Mouse (Mus musculus): Measurements from ENCODE around the gene Rab1b. TPM values are rescaled to one million over a fixed set of nuclear protein-coding genes. Genes with fewer than 3 reads are reported as not detected.
A peak's percentile ranks its signal among the peaks of the same experiment; 100 is the strongest.

Gene Rab1b
- polyA plus RNA-seq, 1 experiment from 2014 or later: 237 TPM

- H3K27ac ChIP-seq: no peak overlapping the region
- no peak overlapping the region for H3K9ac ChIP-seq
- peaks cover 19% of the 10 kb centered on the region for H3K36me3 ChIP-seq (replicated peaks)
- 63% methylated on average over 17 of the region's 17 CpGs for WGBS
- ATAC-seq (ENCODE audit: low FRiP score): no peak
- H3K9me3 ChIP-seq: no peaks in the 10 kb centered on the region
- H3K4me2 ChIP-seq: no peak overlapping the region
- H3K4me1 ChIP-seq: peaks cover 30% of the 10 kb centered on the region
- H3K4me3 ChIP-seq (replicated peaks): no peak overlapping the region
- peaks cover 55% of the 10 kb centered on the region for H3K27me3 ChIP-seq
Observed at GRCm38 (mm10) chr19:5052853-5053252, 54.0 kb downstream of the Rab1b start.

- WGBS: 36% methylated on average over 25 of the region's 25 CpGs
Observed at GRCm38 (mm10) chr19:5052166-5052822, 54.6 kb downstream of the Rab1b start.

GRCm38 (mm10) chr19:5051515-5051914 is 55.4 kb downstream of the Rab1b start:
- no peaks in the 10 kb centered on the region for H3K9me3 ChIP-seq
- no peak overlapping the region for H3K4me2 ChIP-seq
- 33% methylated on average over 3 of the region's 3 CpGs for WGBS
- no peak overlapping the region for H3K4me3 ChIP-seq (replicated peaks)
- no peak for ATAC-seq (ENCODE audit: low FRiP score)
- peaks cover 27% of the 10 kb centered on the region for H3K4me1 ChIP-seq
- peaks cover 32% of the 10 kb centered on the region for H3K36me3 ChIP-seq (replicated peaks)
- H3K27ac ChIP-seq: no peak overlapping the region
- no peak overlapping the region for H3K9ac ChIP-seq
- peaks cover 48% of the 10 kb centered on the region for H3K27me3 ChIP-seq

More at GRCm38 (mm10) chr19:5052166-5052822, 54.6 kb downstream of the Rab1b start:
- H3K9me3 ChIP-seq: no peaks in the 10 kb centered on the region
- peaks cover 29% of the 10 kb centered on the region for H3K4me1 ChIP-seq
- H3K4me3 ChIP-seq (replicated peaks): no peak overlapping the region; the same call in 1 of the 2 replicates
- no peak overlapping the region for H3K9ac ChIP-seq
- ATAC-seq (ENCODE audit: low FRiP score): no peak
- peaks cover 24% of the 10 kb centered on the region for H3K36me3 ChIP-seq (replicated peaks)
- no peak overlapping the region for H3K4me2 ChIP-seq
- no peak overlapping the region for H3K27ac ChIP-seq
- H3K27me3 ChIP-seq: peaks cover 51% of the 10 kb centered on the region

GRCm38 (mm10) chr19:5051031-5051430 is 55.8 kb downstream of the Rab1b start:
- Histone ChIP-seq H3K9ac (no peak overlapping the region), H3K4me2 (peak overlapping the region; percentile 8; the same call in 1 of the 2 replicates), H3K27ac (no peak overlapping the region), H3K9me3 (no peaks in the 10 kb centered on the region), H3K36me3 (replicated peaks) (peaks cover 35% of the 10 kb centered on the region), H3K4me1 (peaks cover 22% of the 10 kb centered on the region), H3K27me3 (peaks cover 48% of the 10 kb centered on the region), H3K4me3 (replicated peaks) (0 out of 2 replicates have a peak overlapping the region, but pooled peaks have one; percentile 15)
- 6% methylated on average over 17 of the region's 17 CpGs for WGBS
- no peak for ATAC-seq (ENCODE audit: low FRiP score)

- peak; percentile 50; the same call in 1 of the 2 replicates for ATAC-seq (ENCODE audit: low FRiP score)
- 19% methylated on average over 14 of the region's 14 CpGs for WGBS
- Histone ChIP-seq H3K9me3 (no peaks in the 10 kb centered on the region), H3K4me1 (peaks cover 22% of the 10 kb centered on the region), H3K4me3 (replicated peaks) (peak within 1 kb of the TSS; percentile 15; the same call in 1 of the 2 replicates), H3K27ac (peak within 1 kb of the TSS; percentile 21; the same call in 1 of the 2 replicates), H3K4me2 (peak within 1 kb of the TSS; percentile 8; the same call in 1 of the 2 replicates), H3K27me3 (peaks cover 48% of the 10 kb centered on the region), H3K36me3 (replicated peaks) (peaks cover 43% of the 10 kb centered on the region), H3K9ac (0 out of 2 replicates have a peak within 1 kb of the TSS, but pooled peaks have one; percentile 22)
Observed at GRCm38 (mm10) chr19:5050047-5050905, 56.6 kb downstream of the Rab1b start, which contains the start of gene Rin1. Rin1 (plus strand) TSS chr19:5050481.

GRCm38 (mm10) chr19:5049325-5049724 is 57.5 kb downstream of the Rab1b start:
- Histone ChIP-seq H3K36me3 (replicated peaks) (peaks cover 43% of the 10 kb centered on the region), H3K9me3 (no peaks in the 10 kb centered on the region), H3K4me2 (no peak overlapping the region), H3K27ac (peak overlapping the region; percentile 6; the same call in 1 of the 2 replicates), H3K4me1 (peaks cover 22% of the 10 kb centered on the region), H3K27me3 (peaks cover 45% of the 10 kb centered on the region), H3K9ac (0 out of 2 replicates have a peak overlapping the region, but pooled peaks have one; percentile 22), H3K4me3 (replicated peaks) (no peak overlapping the region)
- ATAC-seq (ENCODE audit: low FRiP score): no peak
- WGBS: 74% methylated on average over 6 of the region's 6 CpGs

Other genes starting within 250 kb of the Rab1b start
- 1.2 and 1.3 TPM in 2 replicates for gene Actn3, start 229.2 kb downstream of the Rab1b start, polyA plus RNA-seq (2016; fragmentation: Nextera tagmentation; extraction: Ambion mirVana)
- 17.4 and 17.5 TPM in 2 replicates for gene Zdhhc24, start 228.4 kb downstream of the Rab1b start, polyA plus RNA-seq (2016; fragmentation: Nextera tagmentation; extraction: Ambion mirVana)
- gene Bbs1, start 200.4 kb downstream of the Rab1b start, polyA plus RNA-seq (2016; fragmentation: Nextera tagmentation; extraction: Ambion mirVana): 6.8 and 8.0 TPM in 2 replicates
- 159 and 170 TPM in 2 replicates for gene Dpp3, start 178.8 kb downstream of the Rab1b start, polyA plus RNA-seq (2016; fragmentation: Nextera tagmentation; extraction: Ambion mirVana)
- gene Peli3, start 163.9 kb downstream of the Rab1b start, polyA plus RNA-seq (2016; fragmentation: Nextera tagmentation; extraction: Ambion mirVana): 4.3 and 5.2 TPM in 2 replicates
- 130 and 138 TPM in 2 replicates for gene Mrpl11, start 144.9 kb downstream of the Rab1b start, polyA plus RNA-seq (2016; fragmentation: Nextera tagmentation; extraction: Ambion mirVana)
- gene Npas4, start 116.8 kb downstream of the Rab1b start, polyA plus RNA-seq (2016; fragmentation: Nextera tagmentation; extraction: Ambion mirVana): 0.09 and 0.14 TPM in 2 replicates
- gene Slc29a2, start 83.2 kb downstream of the Rab1b start, polyA plus RNA-seq (2016; fragmentation: Nextera tagmentation; extraction: Ambion mirVana): 7.2 and 7.4 TPM in 2 replicates
- 37.6 and 37.9 TPM in 2 replicates for gene B4gat1, start 68.2 kb downstream of the Rab1b start, polyA plus RNA-seq (2016; fragmentation: Nextera tagmentation; extraction: Ambion mirVana)
- 2.5 and 3.4 TPM in 2 replicates for gene AC124502.3, start 68.2 kb downstream of the Rab1b start, polyA plus RNA-seq (2016; fragmentation: Nextera tagmentation; extraction: Ambion mirVana)
- 57.5 and 60.3 TPM in 2 replicates for gene Brms1, start 65.7 kb downstream of the Rab1b start, polyA plus RNA-seq (2016; fragmentation: Nextera tagmentation; extraction: Ambion mirVana)
- gene Rin1, start 56.6 kb downstream of the Rab1b start, polyA plus RNA-seq (2016; fragmentation: Nextera tagmentation; extraction: Ambion mirVana): 0.87 and 1.6 TPM in 2 replicates
- 16.4 and 17.1 TPM in 2 replicates for gene Cd248, start 39.0 kb downstream of the Rab1b start, polyA plus RNA-seq (2016; fragmentation: Nextera tagmentation; extraction: Ambion mirVana)
- 1.7 and 2.0 TPM in 2 replicates for gene Tmem151a, start 21.5 kb downstream of the Rab1b start, polyA plus RNA-seq (2016; fragmentation: Nextera tagmentation; extraction: Ambion mirVana)
- gene Yif1a, start 18.5 kb downstream of the Rab1b start, polyA plus RNA-seq (2016; fragmentation: Nextera tagmentation; extraction: Ambion mirVana): 54.4 and 56.4 TPM in 2 replicates
- gene Cnih2, start 8.6 kb downstream of the Rab1b start, polyA plus RNA-seq (2016; fragmentation: Nextera tagmentation; extraction: Ambion mirVana): 168 and 180 TPM in 2 replicates
- 45.8 and 46.0 TPM in 2 replicates for gene Klc2, start 11.5 kb upstream of the Rab1b start, polyA plus RNA-seq (2016; fragmentation: Nextera tagmentation; extraction: Ambion mirVana)
- 29.4 and 30.9 TPM in 2 replicates for gene Pacs1, start 166.0 kb upstream of the Rab1b start, polyA plus RNA-seq (2016; fragmentation: Nextera tagmentation; extraction: Ambion mirVana)
- gene Sf3b2, start 188.4 kb upstream of the Rab1b start, polyA plus RNA-seq (2016; fragmentation: Nextera tagmentation; extraction: Ambion mirVana): 415 and 417 TPM in 2 replicates
- gene Gal3st3, start 191.3 kb upstream of the Rab1b start, polyA plus RNA-seq (2016; fragmentation: Nextera tagmentation; extraction: Ambion mirVana): 17.5 and 21.8 TPM in 2 replicates
- gene Catsper1, start 228.7 kb upstream of the Rab1b start, polyA plus RNA-seq (2016; fragmentation: Nextera tagmentation; extraction: Ambion mirVana): not detected in 2 replicates
- 0.66 and 0.67 TPM in 2 replicates for gene Cst6, start 242.5 kb upstream of the Rab1b start, polyA plus RNA-seq (2016; fragmentation: Nextera tagmentation; extraction: Ambion mirVana)